Mouse (Mus musculus) C2C12 (cell line): ENCODE data around the gene Fam126a. TPM values are rescaled to one million over a fixed set of nuclear protein-coding genes. Genes with fewer than 3 reads are reported as not detected.
"Not testable (repeated sequence)": the region's sequence is repeated elsewhere in the genome, so short reads cannot be mapped to it uniquely, and the experiment has no call there.

Source experiments
- H3K27me3 ChIP-seq: one replicate; pipeline ENCODE4 v1.6.1; 2011; ENCODE audit not compliant: control insufficient read depth, insufficient read depth, insufficient read length
- H3K36me3 ChIP-seq: one replicate; pipeline ENCODE4 v1.6.1; 2011; ENCODE audit not compliant: control insufficient read depth, insufficient read depth
- H3K4me3 ChIP-seq: one replicate; pipeline ENCODE4 v1.5.1; 2011; ENCODE audit warnings: mild to moderate bottlenecking, control low read depth; ENCODE audit not compliant: poor library complexity, insufficient read depth, severe bottlenecking
- H3K79me2 ChIP-seq: one replicate; pipeline ENCODE4 v1.6.1; 2011; ENCODE audit not compliant: control insufficient read depth, insufficient read depth
- H3K79me3 ChIP-seq: one replicate; pipeline ENCODE4 v1.6.1; 2011; ENCODE audit warnings: low read depth, control low read depth
- H3ac ChIP-seq: one replicate; pipeline ENCODE3; 2011; ENCODE audit warnings: low read depth; ENCODE audit not compliant: control insufficient read depth, insufficient read length
- CEBPB ChIP-seq: IDR thresholded peaks from one replicate; pipeline ENCODE4 v1.6.1; 2011; ENCODE audit warnings: low read depth, mild to moderate bottlenecking, control low read depth, moderate library complexity
- CTCF ChIP-seq: IDR thresholded peaks from one replicate; pipeline ENCODE4 v1.5.1; 2011; ENCODE audit not compliant: control insufficient read depth, insufficient read depth, insufficient read length
- FOSL1 ChIP-seq: IDR thresholded peaks from one replicate; pipeline ENCODE4 v1.8.0; 2011; ENCODE audit warnings: mild to moderate bottlenecking, low read length; ENCODE audit not compliant: poor library complexity, insufficient read depth, severe bottlenecking
- MAX ChIP-seq: IDR thresholded peaks from one replicate; pipeline ENCODE4 v1.6.1; 2011; ENCODE audit warnings: mild to moderate bottlenecking, control low read depth
- MYOD1 ChIP-seq: IDR thresholded peaks from one replicate; pipeline ENCODE4 v1.6.1; 2011; ENCODE audit warnings: low read depth; ENCODE audit not compliant: control insufficient read depth, insufficient read length
- MYOG ChIP-seq: IDR thresholded peaks from one replicate; pipeline ENCODE4 v1.6.1; 2011; ENCODE audit not compliant: control insufficient read depth, insufficient read length; ENCODE audit errors: extremely low read depth
- USF1 ChIP-seq: IDR thresholded peaks from one replicate; pipeline ENCODE4 v1.6.1; 2011; ENCODE audit warnings: low read depth, mild to moderate bottlenecking, control low read depth, moderate library complexity
- polyA plus RNA-seq: library from polyadenylated mRNA; unstranded; fragments of >200 nt; fragmentation: generic; extraction: Trizol; gene quantifications from one replicate; pipeline ENCODE4 v1.2.1, GENCODE M21; 2012; ENCODE audit warnings: missing spikeins

Gene Fam126a
- polyA plus RNA-seq, 1 experiment: 10.1 TPM

DNA sequence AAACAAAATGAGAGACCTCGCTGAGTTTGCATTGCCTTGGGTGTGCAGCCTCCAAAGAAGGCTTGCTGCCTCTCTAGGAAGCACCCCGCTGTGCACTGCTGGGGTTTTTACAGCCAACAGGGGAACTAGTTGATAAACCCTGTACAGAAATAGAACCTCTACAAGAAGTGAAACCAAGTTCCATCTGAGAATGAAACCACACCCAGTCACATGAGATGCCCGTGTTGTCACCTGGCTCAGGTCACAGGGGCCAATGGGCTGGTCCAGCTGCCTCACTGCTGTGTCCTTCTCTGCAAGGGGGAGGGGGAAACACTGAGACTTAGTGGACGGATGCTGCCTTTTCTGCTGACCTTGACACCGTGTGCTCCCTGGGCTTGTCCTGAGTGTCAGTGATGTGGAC, 156.0 kb downstream of the Fam126a start:
- Histone ChIP-seq H3K79me2 (no peaks in the 10 kb centered on the region), H3ac (no peak overlapping the region), H3K27me3 (no peaks in the 10 kb centered on the region), H3K79me3 (no peaks in the 10 kb centered on the region), H3K36me3 (no peaks in the 10 kb centered on the region), H3K4me3 (no peak overlapping the region)
- no peak for TF ChIP-seq MYOG
- no peak for TF ChIP-seq FOSL1
- TF ChIP-seq CEBPB: no peak
- no peak for TF ChIP-seq MYOD1
- TF ChIP-seq MAX: no peak
- TF ChIP-seq USF1: no peak
- no peak for TF ChIP-seq CTCF

DNA sequence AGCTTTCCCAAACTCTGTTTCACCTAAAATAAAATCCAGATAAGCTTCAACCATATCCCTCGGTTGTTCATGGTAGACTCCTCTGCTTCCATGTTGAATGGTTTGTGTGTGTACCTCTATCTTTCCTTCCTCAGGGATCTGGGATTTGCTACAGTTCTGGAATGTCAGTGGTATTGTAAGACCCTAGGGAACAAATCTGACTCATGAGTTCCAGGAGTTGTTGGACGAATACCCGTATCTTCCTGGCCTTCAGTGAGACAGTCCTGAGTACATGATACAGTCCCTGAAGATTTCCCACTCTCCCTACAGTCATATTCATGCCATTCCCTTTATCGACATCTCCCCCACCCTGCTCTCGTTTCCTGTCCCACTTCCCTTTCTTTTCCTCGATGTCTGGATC, 157.9 kb downstream of the Fam126a start:
- no peak overlapping the region for H3ac ChIP-seq
- H3K79me2 ChIP-seq: no peaks in the 10 kb centered on the region
- no peaks in the 10 kb centered on the region for H3K36me3 ChIP-seq
- no peaks in the 10 kb centered on the region for H3K79me3 ChIP-seq
- TF ChIP-seq CEBPB: no peak
- no peak for TF ChIP-seq MYOD1
- no peak for TF ChIP-seq MAX
- TF ChIP-seq USF1: no peak
- no peak for TF ChIP-seq CTCF
- no peak for TF ChIP-seq FOSL1
- no peak for TF ChIP-seq MYOG
- H3K27me3 ChIP-seq: no peaks in the 10 kb centered on the region
- no peak overlapping the region for H3K4me3 ChIP-seq

DNA sequence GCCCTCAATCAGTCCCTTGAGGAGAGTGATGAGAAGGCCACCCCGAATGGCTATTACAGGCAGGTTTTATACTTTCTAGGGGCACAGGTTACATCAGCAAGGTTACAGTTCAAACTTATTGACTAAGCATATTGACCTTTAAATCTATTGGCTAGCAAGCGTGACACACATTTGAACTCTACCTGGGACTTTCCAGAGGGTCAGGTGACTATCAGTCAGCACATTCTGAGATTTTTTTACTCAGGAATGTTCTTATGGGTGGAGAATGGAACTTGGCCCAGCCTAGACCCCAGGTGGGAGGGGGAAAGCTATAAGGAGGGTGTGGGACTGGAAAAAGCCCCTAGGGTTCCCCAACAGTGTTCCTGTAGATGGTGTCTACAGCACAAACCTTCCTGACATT, 159.2 kb downstream of the Fam126a start:
- H3K4me3 ChIP-seq, H3K79me3 ChIP-seq, H3ac ChIP-seq, H3K36me3 ChIP-seq, H3K79me2 ChIP-seq, H3K27me3 ChIP-seq: not testable (repeated sequence)

DNA sequence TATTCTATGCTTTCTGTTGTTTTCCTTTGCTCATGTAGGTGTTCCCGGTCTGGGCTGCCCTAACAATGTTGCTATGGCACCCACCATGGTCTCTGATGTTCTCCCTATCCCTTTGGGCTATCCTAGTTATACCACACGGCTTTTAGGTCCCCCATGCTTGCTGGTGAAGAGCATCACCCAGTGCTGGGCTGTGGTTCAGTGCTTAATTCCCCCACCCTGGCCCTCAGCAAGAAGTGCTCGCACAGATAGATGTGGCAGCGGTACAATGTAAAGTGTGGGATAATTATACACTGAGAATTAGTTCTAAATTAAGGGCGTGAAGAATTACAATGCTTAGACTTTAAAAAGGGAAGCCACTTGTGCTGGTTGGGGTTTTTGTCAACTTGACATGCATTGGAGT, 164.5 kb downstream of the Fam126a start:
- H3K79me2 ChIP-seq: no peaks in the 10 kb centered on the region
- H3K27me3 ChIP-seq: no peaks in the 10 kb centered on the region
- H3K4me3 ChIP-seq: no peak overlapping the region
- no peaks in the 10 kb centered on the region for H3K79me3 ChIP-seq
- no peaks in the 10 kb centered on the region for H3K36me3 ChIP-seq
- no peak overlapping the region for H3ac ChIP-seq
- no peak for TF ChIP-seq FOSL1
- no peak for TF ChIP-seq CEBPB
- TF ChIP-seq CTCF: no peak
- TF ChIP-seq USF1: no peak
- no peak for TF ChIP-seq MYOG
- no peak for TF ChIP-seq MYOD1
- TF ChIP-seq MAX: no peak

Other genes with a start within 250 kb of the Fam126a start
- gene Pus7, start 247.0 kb downstream of the Fam126a start, polyA plus RNA-seq: 12.5 TPM
- gene Rint1, start 243.0 kb downstream of the Fam126a start, polyA plus RNA-seq: 9.5 TPM
- 125 TPM for gene Tomm7, start 186.5 kb downstream of the Fam126a start, polyA plus RNA-seq
- 3.6 TPM for gene Klhl7, start 69.9 kb upstream of the Fam126a start, polyA plus RNA-seq
- 7.9 TPM for gene Nupl2, start 134.3 kb upstream of the Fam126a start, polyA plus RNA-seq